Mouse (Mus musculus) liver, embryonic 14.5 days (tissue): ENCODE results near the gene Speg.

ENCODE experiments used
- CTCF ChIP-seq: IDR thresholded peaks from 2 replicates; pipeline ENCODE4 v1.5.1; 2016; ENCODE audit warnings: antibody characterized with exemption, low read depth, control low read depth
- EP300 ChIP-seq: IDR thresholded peaks from 2 replicates; pipeline ENCODE4 v1.6.1; 2016; ENCODE audit warnings: antibody characterized with exemption, low read depth

DNA sequence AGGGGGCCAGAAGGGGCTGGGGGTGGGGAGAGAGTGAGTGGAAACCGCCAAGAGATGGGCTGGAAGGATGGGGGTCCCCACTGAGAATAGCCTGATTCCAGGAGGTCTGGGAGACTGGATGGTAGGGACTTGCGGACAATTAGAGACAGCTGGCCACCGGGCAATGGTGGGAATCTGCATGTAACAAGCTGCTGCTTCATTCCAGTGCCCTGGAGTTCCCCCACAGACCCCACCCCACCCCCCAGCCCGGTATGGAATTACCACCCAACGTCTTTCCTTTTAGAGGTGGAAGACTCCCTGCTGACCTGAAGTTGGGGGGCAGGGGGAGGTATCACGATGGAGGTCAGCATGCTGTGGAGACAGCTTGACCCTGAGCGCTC is 72.9 kb downstream of the Speg start:
- TF ChIP-seq CTCF = no peak
- no peak for TF ChIP-seq EP300
